Mouse (Mus musculus): ENCODE data around the gene Baiap2.

Gene Baiap2

DNA sequence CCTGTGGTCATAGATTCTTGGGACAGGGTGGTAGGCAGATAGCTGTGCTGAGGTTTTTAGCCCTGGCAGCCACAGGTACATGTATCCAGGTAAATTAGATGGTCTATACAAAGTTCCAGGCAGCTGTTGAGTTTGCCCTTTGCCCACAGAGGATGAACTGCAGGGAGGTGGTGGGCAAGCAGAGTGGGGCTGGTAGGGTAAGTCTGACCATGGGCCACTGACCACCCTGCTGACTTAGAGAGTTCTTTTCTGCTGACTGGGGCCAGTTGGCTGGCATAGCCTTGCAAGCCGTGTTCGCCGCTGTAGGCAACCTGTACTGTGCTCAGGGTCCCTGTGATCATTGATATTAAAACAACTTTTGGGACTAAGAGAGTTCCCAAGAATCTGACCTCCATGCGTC lies 36.1 kb downstream of the Baiap2 start:
- no peak for DNase-seq (ENCODE audit: extremely low spot score, low spot score)

GRCm38 (mm10) chr11:119979596-119980385 lies 37.2 kb downstream of the Baiap2 start:
- DNase-seq (ENCODE audit: extremely low spot score, low spot score), result no peak

DNA sequence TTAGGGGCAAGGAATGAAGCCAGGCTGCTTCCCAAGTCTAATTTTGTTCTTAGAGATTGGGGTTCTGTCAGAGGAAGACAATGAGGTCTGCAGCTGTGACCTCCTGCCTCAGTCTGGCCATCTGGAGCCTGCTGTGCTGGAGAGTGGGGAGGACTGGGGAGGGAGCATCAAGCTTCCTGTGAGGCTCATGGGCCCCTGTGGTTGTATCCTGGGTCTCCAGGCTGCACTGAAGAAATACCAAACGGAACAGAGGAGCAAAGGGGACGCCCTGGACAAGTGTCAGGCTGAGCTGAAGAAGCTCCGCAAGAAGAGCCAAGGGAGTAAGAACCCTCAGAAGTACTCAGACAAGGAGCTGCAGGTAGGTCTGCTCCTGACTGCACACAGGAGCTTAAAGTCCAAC lies 39.2 kb downstream of the Baiap2 start:
- no peak for DNase-seq (ENCODE audit: extremely low spot score, low spot score)

DNA sequence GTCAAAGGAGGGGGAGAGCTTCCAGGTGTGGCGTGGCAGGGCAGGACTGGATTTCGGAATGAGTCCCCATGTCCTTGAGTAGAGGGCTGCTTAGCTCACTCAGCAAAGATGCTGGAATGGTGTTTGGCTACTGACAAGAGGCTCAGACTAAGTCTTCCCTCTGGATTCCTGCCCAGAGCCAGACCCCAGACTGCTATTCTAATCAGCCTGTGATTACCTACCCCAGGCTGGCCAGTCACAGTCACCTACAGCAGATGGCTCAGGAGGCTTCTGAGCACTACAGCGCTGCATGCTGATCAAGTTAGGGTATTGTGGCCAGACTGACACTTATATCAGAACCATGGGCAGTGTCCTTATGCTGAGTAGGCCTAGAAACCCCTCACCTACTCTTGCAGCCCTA lies 39.7 kb downstream of the Baiap2 start:
- DNase-seq (ENCODE audit: extremely low spot score, low spot score), result no peak

DNA sequence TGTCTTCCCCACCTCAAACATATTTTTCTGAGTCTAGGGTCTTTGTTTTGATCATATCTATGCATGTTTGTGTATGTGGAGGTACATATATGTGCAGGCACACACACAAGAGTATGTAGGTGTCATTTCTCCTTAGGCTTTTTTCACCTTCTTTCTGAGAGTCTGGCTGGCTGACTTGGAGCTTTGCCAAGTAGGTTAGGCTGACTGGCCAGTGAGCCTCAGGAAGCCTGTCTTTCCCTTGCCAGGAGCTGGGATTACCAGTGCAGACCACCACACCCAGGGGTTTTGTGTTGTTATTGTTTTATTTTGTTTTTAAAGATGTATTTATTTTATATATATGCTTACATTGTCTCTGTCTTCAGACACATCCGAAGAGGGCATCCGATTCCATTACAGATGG lies 40.6 kb downstream of the Baiap2 start:
- no peak for DNase-seq (ENCODE audit: extremely low spot score, low spot score)

DNA sequence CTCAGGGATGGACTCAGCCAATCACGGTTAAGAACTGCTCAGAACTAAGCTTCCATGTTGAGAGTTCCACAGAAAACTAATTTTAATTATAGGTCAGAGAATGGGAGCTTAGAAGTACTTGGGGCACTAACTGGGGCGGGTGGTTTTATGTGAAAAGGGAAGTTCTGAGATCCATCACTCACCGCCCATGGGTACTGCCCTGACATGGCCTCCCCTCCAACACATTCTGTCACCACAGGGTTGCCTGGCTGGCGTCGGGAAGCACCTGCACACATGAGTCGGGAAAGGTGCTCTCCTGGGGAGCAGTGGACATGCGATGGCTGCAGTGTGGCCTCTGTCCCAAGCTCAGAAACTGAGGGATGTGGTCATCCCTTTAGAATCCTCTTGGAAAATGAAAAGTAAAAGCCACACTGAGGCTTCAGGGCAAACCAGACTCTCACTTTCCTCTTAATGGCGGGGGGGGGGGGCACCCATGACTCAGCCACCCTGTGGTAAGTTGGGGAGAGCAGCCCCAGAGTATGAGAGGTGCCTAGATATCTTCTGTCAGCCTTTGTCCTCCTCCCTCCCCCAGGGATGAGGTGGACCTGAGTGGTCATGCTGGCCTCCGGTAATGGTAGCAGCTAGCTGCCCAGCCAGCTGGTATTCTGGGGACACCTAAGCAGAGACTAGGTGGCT lies 44.3 kb downstream of the Baiap2 start:
- DNase-seq (ENCODE audit: extremely low spot score, low spot score), result no peak

- DNase-seq (ENCODE audit: extremely low spot score, low spot score), result no peak
Measured at GRCm38 (mm10) chr11:119987876-119988275, 45.3 kb downstream of the Baiap2 start.

DNA sequence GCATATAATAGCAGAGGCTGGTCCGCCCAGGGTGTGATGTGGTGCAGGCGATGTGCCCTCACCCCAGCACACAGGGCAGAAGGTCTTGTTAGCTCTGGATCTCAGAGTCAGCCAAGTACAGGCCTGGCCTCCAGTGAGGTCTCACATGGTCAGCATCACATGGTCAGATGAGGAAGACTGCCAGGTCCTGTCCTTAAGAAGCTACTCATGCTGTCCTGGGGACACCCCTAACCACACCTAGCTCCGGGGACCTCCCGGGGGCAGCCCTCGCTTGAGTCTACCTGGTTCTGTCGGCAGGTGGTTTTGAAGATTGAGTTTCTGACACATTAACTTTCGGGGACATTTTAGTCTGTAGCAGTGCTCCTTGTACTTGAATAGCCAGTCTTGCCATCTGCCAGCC lies 45.8 kb downstream of the Baiap2 start:
- no peak for DNase-seq (ENCODE audit: extremely low spot score, low spot score)

DNA sequence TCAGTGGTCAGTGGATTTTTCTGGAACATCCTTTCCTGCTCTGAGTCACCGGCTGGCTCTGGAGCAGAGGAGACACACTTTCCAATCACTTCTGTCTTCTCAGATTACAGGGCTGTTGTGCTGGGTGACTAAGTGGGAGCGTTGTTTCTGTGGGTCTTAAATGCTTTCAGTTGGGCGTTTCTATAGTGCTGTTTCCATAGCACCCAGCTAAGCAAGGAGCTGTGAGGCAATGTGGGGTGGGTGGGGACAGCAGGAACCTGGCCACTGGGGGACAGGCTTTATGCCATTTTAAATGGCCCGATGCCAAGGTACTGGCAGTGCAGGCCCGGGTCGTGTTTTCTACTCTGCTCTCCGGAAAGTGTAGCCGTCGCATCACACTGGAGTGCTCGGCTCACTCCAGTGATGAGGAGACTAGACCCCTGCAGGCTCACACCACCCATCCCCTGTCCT lies 46.6 kb downstream of the Baiap2 start:
- no peak for DNase-seq (ENCODE audit: extremely low spot score, low spot score)

GRCm38 (mm10) chr11:119990658-119991337 lies 48.2 kb downstream of the Baiap2 start:
- DNase-seq (ENCODE audit: extremely low spot score, low spot score), result no peak

DNA sequence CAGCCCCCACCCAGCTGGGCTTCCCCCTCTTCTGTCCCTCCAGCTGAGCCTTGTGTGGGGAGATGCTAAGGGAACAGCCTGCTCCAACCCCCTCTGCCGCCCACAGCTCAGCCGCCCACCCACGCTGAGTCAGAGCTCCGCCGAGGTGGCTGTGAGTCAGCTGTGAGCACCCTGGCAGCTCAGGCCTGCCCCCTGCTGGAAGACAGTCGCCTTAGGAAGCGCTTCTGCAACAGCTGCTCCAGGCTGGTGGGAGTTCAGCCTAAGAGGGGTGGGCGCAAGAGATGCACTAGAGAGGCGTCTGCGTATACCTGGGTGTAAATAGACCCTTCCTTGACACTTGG lies 48.7 kb downstream of the Baiap2 start:
- peak; percentile 91 for DNase-seq (ENCODE audit: extremely low spot score, low spot score)

DNA sequence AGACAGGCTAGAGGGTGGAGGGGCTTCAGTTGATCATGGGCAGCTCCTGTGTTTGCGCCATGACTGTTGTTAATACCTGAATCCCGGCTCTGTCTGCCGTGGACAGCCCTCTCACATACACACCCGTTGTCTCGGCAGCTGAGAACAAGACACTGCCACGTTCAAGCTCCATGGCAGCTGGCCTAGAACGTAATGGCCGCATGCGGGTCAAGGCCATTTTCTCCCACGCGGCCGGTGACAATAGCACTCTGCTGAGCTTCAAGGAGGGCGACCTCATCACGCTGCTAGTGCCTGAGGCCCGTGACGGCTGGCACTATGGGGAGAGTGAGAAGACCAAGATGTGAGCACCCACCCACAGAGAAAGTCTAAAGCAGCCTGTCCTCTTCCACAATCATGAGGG lies 54.8 kb downstream of the Baiap2 start:
- DNase-seq (ENCODE audit: extremely low spot score, low spot score), result no peak

GRCm38 (mm10) chr11:120002041-120002440 lies 59.5 kb downstream of the Baiap2 start:
- no peak for DNase-seq (ENCODE audit: extremely low spot score, low spot score)

DNA sequence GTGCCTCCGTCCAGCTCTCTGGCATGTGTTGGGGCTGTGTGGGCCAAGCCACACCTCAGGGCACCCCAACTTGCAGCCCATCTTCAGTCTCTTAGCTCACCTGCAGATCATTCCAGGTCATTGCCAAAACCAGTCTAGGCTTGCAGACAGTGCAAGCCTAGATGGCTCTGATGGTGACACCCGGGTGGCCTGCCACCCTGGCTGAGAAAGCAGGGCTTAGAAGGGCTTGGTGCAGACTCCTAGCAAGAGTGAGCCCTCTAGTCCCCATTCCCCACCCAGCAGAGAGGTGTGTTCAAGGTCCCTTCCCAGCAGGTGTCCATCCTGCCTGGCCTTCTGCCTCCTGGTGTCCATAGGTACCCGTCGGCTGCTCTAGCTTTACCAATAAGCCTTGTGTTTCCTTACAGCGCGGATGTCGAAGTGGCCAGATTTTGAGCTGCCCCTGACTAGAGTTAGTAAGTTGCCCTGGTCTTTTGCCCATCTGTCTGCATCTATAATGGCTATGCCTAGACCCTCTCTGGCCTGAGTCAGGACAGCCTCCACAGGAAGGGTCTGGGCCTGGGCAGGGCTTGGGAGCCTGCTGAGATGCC lies 60.2 kb downstream of the Baiap2 start:
- DNase-seq (ENCODE audit: extremely low spot score, low spot score), result no peak

DNA sequence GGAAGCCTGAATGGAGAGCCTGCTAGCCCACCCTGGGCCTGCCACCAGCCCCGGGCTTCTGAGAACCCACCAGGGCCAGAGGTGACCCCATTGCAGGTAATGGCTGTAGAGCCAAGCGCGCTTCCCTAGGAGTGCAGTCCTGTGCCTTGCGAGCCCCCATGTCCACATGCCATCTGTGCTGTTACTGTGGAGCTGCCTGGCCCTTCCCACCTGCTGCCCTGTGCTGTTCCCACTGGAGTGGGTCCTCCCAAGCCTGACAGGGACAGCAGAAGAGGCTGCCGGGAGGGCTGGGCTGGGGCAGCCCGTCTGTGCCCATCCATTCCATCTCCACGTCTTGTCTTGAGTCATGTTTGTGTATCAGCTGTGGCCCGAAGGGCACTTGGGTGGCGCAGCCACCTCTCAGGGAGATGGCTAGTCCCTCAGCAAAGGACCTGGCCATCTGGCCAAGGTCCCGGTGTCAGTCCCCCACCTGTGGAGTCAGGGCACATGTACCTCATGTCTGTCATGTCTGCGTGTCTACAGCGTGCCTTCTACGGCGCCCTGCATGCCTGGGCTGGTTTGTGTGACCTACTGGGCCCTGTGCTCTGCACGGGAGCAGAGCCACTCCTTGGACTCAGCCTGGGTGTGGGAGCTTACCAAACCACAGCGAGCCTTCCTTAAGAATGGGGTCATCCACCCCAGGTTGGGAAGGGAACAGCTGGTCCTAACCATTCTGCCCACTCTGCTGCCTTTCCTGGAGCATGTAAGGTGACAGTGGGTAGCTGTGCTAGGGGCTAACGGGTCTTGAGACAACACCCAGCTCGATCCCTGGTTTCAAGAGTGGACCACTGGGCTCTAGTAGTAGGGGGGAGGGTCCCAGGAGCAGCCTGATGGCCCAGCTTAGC lies 63.1 kb downstream of the Baiap2 start:
- no peak for DNase-seq (ENCODE audit: extremely low spot score, low spot score)

GRCm38 (mm10) chr11:120007496-120008080 lies 65.0 kb downstream of the Baiap2 start:
- DNase-seq (ENCODE audit: extremely low spot score, low spot score), result no peak

DNA sequence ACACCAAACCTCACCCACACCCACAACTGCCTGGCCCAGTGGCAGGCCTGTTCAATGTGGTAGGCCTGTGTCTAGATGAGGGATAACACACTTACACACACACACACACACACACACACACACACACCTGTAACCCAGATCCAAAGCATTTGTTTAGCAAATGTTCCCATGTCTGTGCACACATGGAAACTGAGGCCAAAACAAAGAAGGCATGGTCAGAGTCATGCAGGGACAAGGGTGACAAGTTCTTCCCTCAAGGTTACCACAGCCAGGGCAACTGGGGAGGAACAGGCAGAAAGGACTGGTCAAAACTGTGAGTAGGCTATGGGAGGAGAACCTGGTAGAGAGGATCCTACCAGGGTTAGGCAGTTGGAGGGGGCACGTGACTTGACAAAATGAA lies 65.9 kb downstream of the Baiap2 start:
- DNase-seq (ENCODE audit: extremely low spot score, low spot score), result no peak

DNA sequence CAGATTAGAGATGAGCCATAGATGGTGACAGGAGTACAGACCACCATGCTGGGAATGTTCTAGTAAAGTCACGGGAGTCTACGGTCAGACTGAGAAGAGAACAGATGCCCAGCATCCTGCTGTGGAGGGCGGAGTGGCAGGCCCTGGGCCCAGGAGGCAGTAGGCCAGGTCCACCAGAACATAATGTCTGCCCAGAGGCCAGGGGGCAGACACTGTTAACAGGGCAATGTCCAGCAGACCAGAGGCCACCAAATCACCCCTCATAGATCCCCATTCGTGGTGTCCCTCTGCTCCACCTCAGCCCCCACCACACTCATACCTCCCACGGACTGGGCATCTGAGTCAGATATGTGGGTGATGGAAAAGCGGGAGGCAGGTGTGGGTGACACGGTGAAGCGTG lies 66.4 kb downstream of the Baiap2 start:
- DNase-seq (ENCODE audit: extremely low spot score, low spot score), result no peak

DNA sequence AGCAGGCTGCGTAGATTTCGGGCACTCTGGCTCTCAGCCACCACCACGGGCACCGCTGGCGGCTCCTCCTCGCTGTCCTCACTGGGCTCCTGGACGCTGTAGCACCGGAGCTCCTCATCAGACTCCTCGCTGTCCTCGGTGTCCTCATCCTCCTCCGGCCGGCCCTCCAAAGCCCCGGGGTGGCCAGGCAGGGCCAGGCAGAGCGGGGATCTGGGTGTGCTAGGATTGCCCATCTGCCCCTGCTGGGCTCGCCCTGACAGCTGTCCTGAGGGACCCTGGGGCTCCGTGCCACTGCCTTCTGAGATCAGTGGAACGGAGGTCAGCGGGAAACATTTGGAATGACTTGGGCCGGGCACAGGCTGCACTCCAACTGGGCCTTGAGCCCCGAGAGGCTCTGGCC lies 67.4 kb downstream of the Baiap2 start:
- DNase-seq (ENCODE audit: extremely low spot score, low spot score), result no peak

GRCm38 (mm10) chr11:120011114-120011760 lies 68.7 kb downstream of the Baiap2 start:
- DNase-seq (ENCODE audit: extremely low spot score, low spot score), result no peak

Data from neural tube, embryonic 10.5 days (tissue).